Mouse (Mus musculus): Measurements from ENCODE around the gene Hrasls. TPM values are rescaled to one million over a fixed set of nuclear protein-coding genes. Genes with fewer than 3 reads are reported as not detected.

The Hrasls gene
- polyA plus RNA-seq, 1 experiment = 2.0 TPM

GRCm38 (mm10) chr16:29201146-29201545 lies 8.3 kb upstream of the Hrasls start:
- 79% methylated on average over 2 of the region's 2 CpGs for WGBS
- no peak overlapping the region for H3K4me3 ChIP-seq (replicated peaks; ENCODE audit: extremely low read depth, low read depth, low read length)
- H3K4me1 ChIP-seq (ENCODE audit: control insufficient read depth, insufficient read depth, low read length) = no peaks in the 10 kb centered on the region
- no peak for TF ChIP-seq POLR2A (IDR thresholded peaks at IDR 0.05; ENCODE audit: borderline replicate concordance, extremely low read depth, low read depth, low read length)
- TF ChIP-seq CTCF (IDR thresholded peaks at IDR 0.05; ENCODE audit: insufficient read depth, low read length) = no peak
- DNase-seq = no peak

- no peak for DNase-seq
- Histone ChIP-seq H3K4me1 (ENCODE audit: control insufficient read depth, insufficient read depth, low read length) (no peaks in the 10 kb centered on the region), H3K4me3 (replicated peaks; ENCODE audit: extremely low read depth, low read depth, low read length) (no peak overlapping the region)
- TF ChIP-seq POLR2A (IDR thresholded peaks at IDR 0.05; ENCODE audit: borderline replicate concordance, extremely low read depth, low read depth, low read length) (no peak), CTCF (IDR thresholded peaks at IDR 0.05; ENCODE audit: insufficient read depth, low read length) (no peak)
- 66% methylated on average over 7 of the region's 7 CpGs for WGBS
These were observed 4.6 kb upstream of the Hrasls start for GRCm38 (mm10) chr16:29204875-29205274.

- 43% methylated on average over 2 of the region's 2 CpGs for WGBS
- Histone ChIP-seq H3K4me3 (replicated peaks; ENCODE audit: extremely low read depth, low read depth, low read length) (no peak overlapping the region), H3K4me1 (ENCODE audit: control insufficient read depth, insufficient read depth, low read length) (no peaks in the 10 kb centered on the region)
- no peak for DNase-seq
- TF ChIP-seq CTCF (IDR thresholded peaks at IDR 0.05; ENCODE audit: insufficient read depth, low read length) = no peak
- TF ChIP-seq POLR2A (IDR thresholded peaks at IDR 0.05; ENCODE audit: borderline replicate concordance, extremely low read depth, low read depth, low read length) = no peak
These were observed 3.9 kb upstream of the Hrasls start for GRCm38 (mm10) chr16:29205581-29205980.

- DNase-seq = no peak
- Histone ChIP-seq H3K4me3 (replicated peaks; ENCODE audit: extremely low read depth, low read depth, low read length) (no peak overlapping the region), H3K4me1 (ENCODE audit: control insufficient read depth, insufficient read depth, low read length) (no peaks in the 10 kb centered on the region)
- 68% methylated on average over 7 of the region's 7 CpGs for WGBS
- TF ChIP-seq POLR2A (IDR thresholded peaks at IDR 0.05; ENCODE audit: borderline replicate concordance, extremely low read depth, low read depth, low read length) (no peak), CTCF (IDR thresholded peaks at IDR 0.05; ENCODE audit: insufficient read depth, low read length) (no peak)
These were observed 654 bp upstream of the Hrasls start for GRCm38 (mm10) chr16:29208841-29209240.

GRCm38 (mm10) chr16:29216395-29217295 lies 7.2 kb downstream of the Hrasls start:
- Histone ChIP-seq H3K4me3 (replicated peaks; ENCODE audit: extremely low read depth, low read depth, low read length) (no peak overlapping the region), H3K4me1 (ENCODE audit: control insufficient read depth, insufficient read depth, low read length) (no peaks in the 10 kb centered on the region)
- TF ChIP-seq POLR2A (IDR thresholded peaks at IDR 0.05; ENCODE audit: borderline replicate concordance, extremely low read depth, low read depth, low read length) (no peak), CTCF (IDR thresholded peaks at IDR 0.05; ENCODE audit: insufficient read depth, low read length) (no peak)
- 78% methylated on average over 5 of the region's 5 CpGs for WGBS
- no peak for DNase-seq

GRCm38 (mm10) chr16:29235951-29236350 lies 26.5 kb downstream of the Hrasls start:
- WGBS = 73% methylated on average over 5 of the region's 5 CpGs
- H3K4me1 ChIP-seq (ENCODE audit: control insufficient read depth, insufficient read depth, low read length) = no peaks in the 10 kb centered on the region
- DNase-seq = no peak
- TF ChIP-seq POLR2A (IDR thresholded peaks at IDR 0.05; ENCODE audit: borderline replicate concordance, extremely low read depth, low read depth, low read length) (no peak), CTCF (IDR thresholded peaks at IDR 0.05; ENCODE audit: insufficient read depth, low read length) (no peak)
- no peak overlapping the region for H3K4me3 ChIP-seq (replicated peaks; ENCODE audit: extremely low read depth, low read depth, low read length)

GRCm38 (mm10) chr16:29254325-29254724 lies 44.8 kb downstream of the Hrasls start:
- no peak for TF ChIP-seq CTCF (IDR thresholded peaks at IDR 0.05; ENCODE audit: insufficient read depth, low read length)
- TF ChIP-seq POLR2A (IDR thresholded peaks at IDR 0.05; ENCODE audit: borderline replicate concordance, extremely low read depth, low read depth, low read length) = no peak
- H3K4me1 ChIP-seq (ENCODE audit: control insufficient read depth, insufficient read depth, low read length) = no peaks in the 10 kb centered on the region
- no peak for DNase-seq
- H3K4me3 ChIP-seq (replicated peaks; ENCODE audit: extremely low read depth, low read depth, low read length) = no peak overlapping the region
- 58% methylated on average over 4 of the region's 4 CpGs for WGBS

Other genes with a start within 250 kb of the Hrasls start
- gene Atp13a5, start 169.0 kb downstream of the Hrasls start, polyA plus RNA-seq (2012; rRNA removed) = 0.05 and 0.07 TPM in 2 replicates

All from lung, adult 2 months (tissue).